Mouse (Mus musculus) lung, embryonic 14.5 days (tissue): ENCODE results near the gene Bloc1s1. TPM values are rescaled to one million over a fixed set of nuclear protein-coding genes. Genes with fewer than 3 reads are reported as not detected.

Experiments used
- ATAC-seq: fragments of 200-750 bp; cut with Nextera tagmentation; 2 replicates; pipeline ENCODE4 v1.8.0; 2017; ENCODE audit warnings: mild to moderate bottlenecking, moderate TSS enrichment, moderate library complexity; ENCODE audit not compliant: insufficient read depth
- DNase-seq: peaks from one replicate; pipeline ENCODE4 v3.0.0-alpha.2; 2015
- H3K27ac ChIP-seq: fragments of 300-500 bp; sonication (generic); 2 replicates; pipeline ENCODE4 v1.5.1; 2014; ENCODE audit warnings: low read depth, mild to moderate bottlenecking, moderate library complexity
- H3K27me3 ChIP-seq: fragments of 300-500 bp; sonication (generic); 2 replicates; pipeline ENCODE4 v1.6.1; 2014; ENCODE audit warnings: low read length, control low read depth; ENCODE audit not compliant: insufficient read depth
- H3K36me3 ChIP-seq: fragments of 300-500 bp; sonication (generic); 2 replicates; pipeline ENCODE4 v1.6.1; 2014; ENCODE audit warnings: control low read depth; ENCODE audit not compliant: insufficient read depth
- H3K4me1 ChIP-seq: fragments of 300-500 bp; sonication (generic); 2 replicates; pipeline ENCODE4 v1.6.1; 2014; ENCODE audit warnings: antibody characterized with exemption, control low read depth; ENCODE audit not compliant: insufficient read depth
- H3K4me2 ChIP-seq: fragments of 300-500 bp; sonication (generic); 2 replicates; pipeline ENCODE4 v1.6.1; 2014; ENCODE audit warnings: mild to moderate bottlenecking
- H3K4me3 ChIP-seq: fragments of 300-500 bp; sonication (generic); 2 replicates; pipeline ENCODE4 v1.5.1; 2014; ENCODE audit warnings: low read depth, low read length
- H3K9ac ChIP-seq: fragments of 300-500 bp; sonication (generic); 2 replicates; pipeline ENCODE4 v1.6.1; 2014
- H3K9me3 ChIP-seq: fragments of 300-500 bp; sonication (generic); 2 replicates; pipeline ENCODE4 v1.6.1; 2016; ENCODE audit warnings: low read depth, low read length, control low read depth
- CTCF ChIP-seq: IDR thresholded peaks from 2 replicates; pipeline ENCODE4 v1.5.1; 2016; ENCODE audit warnings: antibody characterized with exemption, low read depth
- WGBS: fragments of 180-500 bp; shearing (Covaris S2); extraction: QIAGEN DNeasy Blood & Tissue Kit; methylation state at CpG from one replicate; pipeline ENCODE4 v1.1.7; 2014; 5-methylcytosine and 5-hydroxymethylcytosine counted together
- polyA plus RNA-seq: library from polyadenylated mRNA; unstranded; fragments of >200 nt; fragmentation: Nextera tagmentation; extraction: Ambion mirVana; gene quantifications from 2 replicates; pipeline ENCODE4 v1.2.1, GENCODE M21; 2014

The Bloc1s1 gene
- polyA plus RNA-seq, 1 experiment from 2014 or later, result 180 TPM

DNA sequence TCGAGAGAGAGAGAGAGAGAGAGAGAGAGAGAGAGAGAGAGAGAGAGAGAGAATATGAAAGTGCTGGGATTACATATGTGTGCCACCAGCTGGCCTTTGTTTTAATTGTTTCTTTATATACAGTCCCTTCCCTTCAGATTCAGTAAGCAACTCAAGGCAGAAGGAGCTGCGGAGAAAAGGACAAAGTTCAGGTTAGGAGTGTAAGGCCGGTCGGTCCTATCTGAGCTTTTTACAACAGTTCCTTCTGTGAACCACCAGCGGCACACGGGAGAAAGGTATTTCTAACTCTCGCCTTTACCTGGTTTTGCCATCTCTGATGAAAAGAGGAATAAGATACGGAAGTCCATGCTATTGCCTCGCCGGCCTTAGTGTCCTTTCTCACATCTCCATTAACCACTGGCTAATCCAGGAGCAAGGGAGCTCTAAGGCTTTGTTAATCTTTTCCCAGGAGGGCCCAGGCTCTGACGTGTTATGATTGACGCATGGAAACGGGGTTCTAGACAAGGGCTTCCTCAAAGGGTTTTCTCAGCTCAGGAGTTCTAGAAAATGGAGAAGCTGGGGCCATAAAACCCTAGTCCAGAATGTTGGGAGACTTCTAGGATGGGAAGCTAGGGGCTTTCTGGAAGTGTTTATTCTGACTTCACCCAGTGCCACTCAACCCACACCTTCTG lies 14.9 kb downstream of the Bloc1s1 start:
- DNase-seq, result peak; percentile 44
- peak overlapping the region; percentile 92 for H3K27ac ChIP-seq
- peak overlapping the region; percentile 96 for H3K9ac ChIP-seq
- peak overlapping the region; percentile 74 for H3K4me2 ChIP-seq
- H3K36me3 ChIP-seq, result peaks cover 17% of the 10 kb centered on the region
- ATAC-seq, result no peak; the same call in 1 of the 2 replicates
- H3K4me3 ChIP-seq, result peak overlapping the region; percentile 86
- TF ChIP-seq CTCF, result no peak
- 52% methylated on average over 13 of the region's 13 CpGs for WGBS
- no peaks in the 10 kb centered on the region for H3K9me3 ChIP-seq
- H3K4me1 ChIP-seq, result peaks cover 4% of the 10 kb centered on the region; the same call in 1 of the 2 replicates
- H3K27me3 ChIP-seq, result no peaks in the 10 kb centered on the region

- no peak overlapping the region for H3K4me3 ChIP-seq
- WGBS, result 71% methylated on average over 5 of the region's 5 CpGs
- peaks cover 4% of the 10 kb centered on the region; the same call in 1 of the 2 replicates for H3K4me1 ChIP-seq
- no peaks in the 10 kb centered on the region for H3K27me3 ChIP-seq
- no peak overlapping the region for H3K27ac ChIP-seq
- no peak overlapping the region for H3K9ac ChIP-seq
- no peak for TF ChIP-seq CTCF
- no peaks in the 10 kb centered on the region for H3K9me3 ChIP-seq
- ATAC-seq, result no peak
- no peaks in the 10 kb centered on the region for H3K36me3 ChIP-seq
- DNase-seq, result no peak
- no peak overlapping the region for H3K4me2 ChIP-seq
Observed at GRCm38 (mm10) chr10:128904812-128905211, 19.0 kb downstream of the Bloc1s1 start.

DNA sequence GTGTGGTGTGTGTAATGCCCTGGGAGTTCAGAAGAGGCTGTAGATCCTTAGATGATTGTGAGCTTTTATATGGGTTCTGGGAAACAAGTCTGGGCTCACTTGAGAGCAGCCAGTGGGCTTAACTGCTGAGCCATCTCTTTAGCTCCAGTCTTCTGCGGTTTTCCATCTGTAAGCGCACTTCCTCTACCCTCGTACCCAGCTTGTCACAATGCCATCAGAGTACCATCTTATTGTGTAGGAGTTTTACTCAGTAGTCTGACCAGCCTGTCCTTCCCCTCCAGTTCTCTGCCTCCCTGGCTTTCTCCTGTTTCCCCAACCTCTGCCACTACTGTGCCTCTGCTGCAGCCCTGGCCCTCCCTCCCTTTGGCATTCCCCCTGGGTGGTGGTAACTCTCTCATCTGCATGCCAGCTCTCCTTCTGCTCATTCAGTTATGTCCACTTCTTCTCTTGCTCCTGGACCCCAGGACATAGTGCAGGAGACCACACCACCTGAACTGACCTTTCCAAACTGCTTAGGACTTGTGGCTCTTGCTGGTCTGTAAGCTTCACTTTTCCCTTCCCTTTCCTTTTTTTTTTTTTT lies 21.3 kb downstream of the Bloc1s1 start:
- H3K27me3 ChIP-seq, result no peaks in the 10 kb centered on the region
- no peak overlapping the region for H3K9ac ChIP-seq
- no peaks in the 10 kb centered on the region for H3K9me3 ChIP-seq
- H3K4me3 ChIP-seq, result no peak overlapping the region
- no peak for ATAC-seq
- H3K27ac ChIP-seq, result no peak overlapping the region
- H3K36me3 ChIP-seq, result no peaks in the 10 kb centered on the region
- WGBS, result 80% methylated on average over 3 of the region's 3 CpGs
- no peaks in the 10 kb centered on the region for H3K4me1 ChIP-seq
- no peak for DNase-seq
- TF ChIP-seq CTCF, result no peak
- no peak overlapping the region for H3K4me2 ChIP-seq

DNA sequence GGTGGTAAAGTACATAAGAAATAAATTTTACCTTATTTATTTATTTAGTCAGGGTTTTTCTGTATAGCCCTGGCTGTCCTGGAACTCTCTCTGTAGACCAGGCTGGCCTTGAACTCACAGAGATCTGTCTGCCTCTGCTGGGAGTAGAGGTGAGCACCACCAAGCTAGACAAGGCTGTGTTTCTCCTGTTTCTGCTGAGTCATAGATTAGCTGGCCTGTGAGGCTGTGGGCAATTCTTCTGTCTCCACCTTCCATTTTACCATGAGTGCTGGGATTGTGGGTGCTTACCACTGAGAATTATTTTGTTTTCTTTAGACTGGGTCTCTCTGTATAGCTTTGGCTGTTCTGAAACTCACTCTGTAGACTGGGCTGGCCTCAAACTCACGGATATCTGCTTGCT lies 22.4 kb downstream of the Bloc1s1 start:
- H3K4me3 ChIP-seq, result no peak overlapping the region
- H3K4me1 ChIP-seq, result 0 out of 2 replicates have a peak, but pooled peaks cover 2% of the 10 kb centered on the region
- H3K36me3 ChIP-seq, result no peaks in the 10 kb centered on the region
- DNase-seq, result no peak
- H3K27ac ChIP-seq, result no peak overlapping the region
- H3K4me2 ChIP-seq, result no peak overlapping the region
- TF ChIP-seq CTCF, result no peak
- WGBS, result 47% methylated on average over 1 of the region's 1 CpGs
- no peaks in the 10 kb centered on the region for H3K27me3 ChIP-seq
- H3K9me3 ChIP-seq, result no peaks in the 10 kb centered on the region
- H3K9ac ChIP-seq, result no peak overlapping the region
- no peak for ATAC-seq

DNA sequence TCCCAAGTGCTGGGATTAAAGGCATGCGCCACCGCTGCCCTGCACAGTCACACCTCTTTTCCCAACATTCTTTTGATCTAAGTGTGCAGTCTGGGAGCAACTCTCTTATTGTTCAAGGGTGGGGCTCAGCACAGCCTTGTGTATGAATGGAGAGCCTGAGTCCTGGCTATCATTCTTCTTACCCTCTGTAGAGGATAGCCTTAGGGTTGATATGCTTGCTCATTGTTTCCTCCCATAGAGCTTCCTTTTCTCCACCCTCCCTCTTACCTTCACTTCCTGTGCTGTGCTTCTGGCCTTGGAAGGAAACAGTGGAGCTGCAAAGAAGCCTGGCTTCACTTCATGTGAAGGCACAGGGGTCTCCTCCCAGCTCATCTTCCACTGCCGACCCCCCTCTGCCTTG lies 23.1 kb downstream of the Bloc1s1 start, which contains the start of gene Cd63:
Cd63 (plus strand) TSS at position 292 of the 400 bp plus-strand sequence.
- Histone ChIP-seq H3K27me3 (0 out of 2 replicates have a peak, but pooled peaks cover 5% of the 10 kb centered on the region), H3K36me3 (no peaks in the 10 kb centered on the region), H3K27ac (no peak within 1 kb of the TSS), H3K9ac (no peak within 1 kb of the TSS), H3K4me2 (no peak within 1 kb of the TSS), H3K9me3 (no peaks in the 10 kb centered on the region), H3K4me1 (0 out of 2 replicates have a peak, but pooled peaks cover 5% of the 10 kb centered on the region), H3K4me3 (no peak within 1 kb of the TSS)
- TF ChIP-seq CTCF, result no peak
- DNase-seq (no peak), ATAC-seq (no peak)
- 68% methylated on average over 3 of the region's 3 CpGs for WGBS

GRCm38 (mm10) chr10:128899759-128900490 lies 23.9 kb downstream of the Bloc1s1 start:
- ATAC-seq (no peak), DNase-seq (no peak)
- TF ChIP-seq CTCF, result no peak
- H3K9ac ChIP-seq, result no peak overlapping the region
- no peak overlapping the region for H3K27ac ChIP-seq
- H3K36me3 ChIP-seq, result no peaks in the 10 kb centered on the region
- H3K9me3 ChIP-seq, result no peaks in the 10 kb centered on the region
- WGBS, result 75% methylated on average over 6 of the region's 6 CpGs
- no peak overlapping the region for H3K4me3 ChIP-seq
- 0 out of 2 replicates have a peak, but pooled peaks cover 5% of the 10 kb centered on the region for H3K4me1 ChIP-seq
- 0 out of 2 replicates have a peak, but pooled peaks cover 5% of the 10 kb centered on the region for H3K27me3 ChIP-seq
- H3K4me2 ChIP-seq, result no peak overlapping the region

- Histone ChIP-seq H3K27ac (peak overlapping the region; percentile 25; the same call in 1 of the 2 replicates), H3K9me3 (no peaks in the 10 kb centered on the region), H3K4me1 (0 out of 2 replicates have a peak, but pooled peaks cover 5% of the 10 kb centered on the region), H3K9ac (no peak overlapping the region), H3K4me3 (no peak overlapping the region), H3K36me3 (no peaks in the 10 kb centered on the region), H3K27me3 (0 out of 2 replicates have a peak, but pooled peaks cover 11% of the 10 kb centered on the region), H3K4me2 (no peak overlapping the region)
- peak; percentile 39 for DNase-seq
- no peak for TF ChIP-seq CTCF
- 6% methylated on average over 1 of the region's 1 CpGs for WGBS
- no peak for ATAC-seq
Observed at GRCm38 (mm10) chr10:128897501-128897900, 26.3 kb downstream of the Bloc1s1 start.
